Mouse (Mus musculus): ENCODE measurements around the gene Nol10. TPM values are rescaled to one million over a fixed set of nuclear protein-coding genes. Genes with fewer than 3 reads are reported as not detected.

Nol10 gene
- polyA plus RNA-seq, 1 experiment from 2014 or later: 7.5 TPM

DNA sequence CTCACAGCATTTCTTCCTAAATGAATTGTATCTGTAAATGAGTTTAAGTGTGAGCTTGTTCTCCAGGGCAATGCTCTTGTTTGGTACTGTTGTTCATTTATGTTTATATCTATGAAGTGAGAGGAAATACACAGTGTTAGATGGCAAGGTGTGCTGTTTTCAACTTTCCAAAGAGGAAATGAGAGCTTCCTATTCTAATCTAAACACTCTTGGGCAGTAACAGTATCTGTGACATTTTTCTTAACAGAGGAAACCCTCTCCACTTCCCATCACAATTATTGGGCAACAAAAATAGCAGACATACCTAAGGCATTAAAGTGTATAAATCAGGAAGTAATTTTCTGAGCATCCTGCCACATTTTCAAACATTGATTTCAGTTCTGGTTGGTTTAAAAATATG, 41.8 kb downstream of the Nol10 start:
- Histone ChIP-seq H3K4me3 (ENCODE audit: low read depth, low read length) (no peak overlapping the region), H3K9me3 (replicated peaks; ENCODE audit: control insufficient read depth, low read length) (no peaks in the 10 kb centered on the region), H3K4me1 (ENCODE audit: control insufficient read depth, low read depth, low read length) (no peaks in the 10 kb centered on the region), H3K36me3 (ENCODE audit: control insufficient read depth, insufficient read depth) (no peaks in the 10 kb centered on the region; the same call in 1 of the 2 replicates), H3K4me2 (ENCODE audit: low read depth, low read length) (no peak overlapping the region), H3K27me3 (ENCODE audit: control insufficient read depth, insufficient read depth, low read depth, low read length) (no peaks in the 10 kb centered on the region), H3K9ac (ENCODE audit: low read depth, low read length) (no peak overlapping the region), H3K27ac (ENCODE audit: low read length) (no peak overlapping the region)
- ATAC-seq (ENCODE audit: low read depth): no peak

DNA sequence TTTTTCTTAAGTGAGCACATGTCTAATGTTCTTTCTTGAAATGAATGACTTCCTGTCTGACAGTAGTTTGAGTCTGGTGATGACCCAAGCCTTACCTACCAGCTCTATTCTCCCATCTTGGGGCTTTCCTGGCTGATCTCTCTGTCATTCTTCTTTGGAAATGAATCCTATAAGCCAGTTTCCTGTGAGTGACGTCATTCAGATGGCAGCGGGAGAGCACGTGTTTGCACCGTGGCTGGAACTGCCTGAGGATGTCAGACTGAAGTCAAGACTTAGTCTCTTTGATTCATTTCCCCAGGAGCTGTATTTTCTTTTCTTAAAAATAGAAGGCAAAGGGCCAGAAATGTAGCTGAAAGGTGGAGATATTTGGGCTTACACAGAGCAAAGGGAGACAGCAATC, 42.3 kb downstream of the Nol10 start:
- no peaks in the 10 kb centered on the region; the same call in 1 of the 2 replicates for H3K36me3 ChIP-seq (ENCODE audit: control insufficient read depth, insufficient read depth)
- no peak for ATAC-seq (ENCODE audit: low read depth)
- H3K27me3 ChIP-seq (ENCODE audit: control insufficient read depth, insufficient read depth, low read depth, low read length): no peaks in the 10 kb centered on the region
- H3K9me3 ChIP-seq (replicated peaks; ENCODE audit: control insufficient read depth, low read length): no peaks in the 10 kb centered on the region
- 54% methylated on average over 4 of the region's 4 CpGs for WGBS (ENCODE audit: insufficient replicate concordance)
- H3K4me2 ChIP-seq (ENCODE audit: low read depth, low read length): no peak overlapping the region
- no peak overlapping the region for H3K9ac ChIP-seq (ENCODE audit: low read depth, low read length)
- no peak overlapping the region for H3K27ac ChIP-seq (ENCODE audit: low read length)
- H3K4me3 ChIP-seq (ENCODE audit: low read depth, low read length): no peak overlapping the region
- no peaks in the 10 kb centered on the region for H3K4me1 ChIP-seq (ENCODE audit: control insufficient read depth, low read depth, low read length)

DNA sequence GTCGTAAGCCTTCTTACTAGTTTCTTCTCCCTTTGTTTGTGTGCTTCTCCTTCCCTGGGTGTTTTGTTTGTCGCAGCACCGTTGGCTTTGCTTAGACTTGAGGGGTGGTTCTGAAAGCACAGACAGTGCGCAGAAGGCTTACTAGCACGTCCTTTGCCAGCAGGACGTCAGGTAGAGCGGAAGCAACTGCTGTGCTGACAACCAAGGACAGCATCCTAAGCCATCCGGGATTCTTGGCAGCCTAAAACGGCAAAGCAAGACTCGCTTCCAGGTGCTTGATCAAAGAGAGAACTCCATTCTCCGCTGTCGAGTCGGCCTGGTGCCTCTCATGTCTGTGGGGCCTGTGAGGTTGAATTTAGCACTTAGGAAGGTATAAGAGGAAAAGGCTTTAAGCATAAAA, 44.9 kb downstream of the Nol10 start:
- no peak for ATAC-seq (ENCODE audit: low read depth)
- no peak overlapping the region for H3K4me3 ChIP-seq (ENCODE audit: low read depth, low read length)
- no peak overlapping the region for H3K9ac ChIP-seq (ENCODE audit: low read depth, low read length)
- H3K36me3 ChIP-seq (ENCODE audit: control insufficient read depth, insufficient read depth): no peaks in the 10 kb centered on the region; the same call in 1 of the 2 replicates
- H3K9me3 ChIP-seq (replicated peaks; ENCODE audit: control insufficient read depth, low read length): no peaks in the 10 kb centered on the region
- H3K4me1 ChIP-seq (ENCODE audit: control insufficient read depth, low read depth, low read length): no peaks in the 10 kb centered on the region
- WGBS (ENCODE audit: insufficient replicate concordance): 79% methylated on average over 13 of the region's 13 CpGs
- no peak overlapping the region for H3K4me2 ChIP-seq (ENCODE audit: low read depth, low read length)
- H3K27me3 ChIP-seq (ENCODE audit: control insufficient read depth, insufficient read depth, low read depth, low read length): no peaks in the 10 kb centered on the region
- H3K27ac ChIP-seq (ENCODE audit: low read length): no peak overlapping the region

DNA sequence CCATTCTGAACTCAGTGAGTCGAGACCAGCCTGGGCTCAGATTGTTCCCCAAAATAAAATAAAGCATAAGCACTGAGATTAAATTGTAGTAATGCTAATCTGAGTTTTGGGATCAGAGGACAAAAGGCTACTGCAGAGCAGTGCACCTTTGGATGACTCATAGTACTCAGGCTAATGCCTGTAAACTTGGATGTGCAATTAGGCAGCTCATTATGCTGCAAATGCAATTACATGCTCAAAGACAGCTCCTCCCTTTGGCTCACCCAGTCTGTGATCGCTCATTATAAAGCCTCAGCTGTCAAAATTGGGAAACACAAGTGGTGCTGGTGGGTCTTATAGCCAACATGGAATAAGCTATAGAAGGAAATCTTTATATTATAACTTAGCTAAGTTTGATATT, 48.9 kb downstream of the Nol10 start:
- no peak overlapping the region for H3K4me2 ChIP-seq (ENCODE audit: low read depth, low read length)
- no peak overlapping the region for H3K9ac ChIP-seq (ENCODE audit: low read depth, low read length)
- H3K9me3 ChIP-seq (replicated peaks; ENCODE audit: control insufficient read depth, low read length): no peaks in the 10 kb centered on the region
- no peaks in the 10 kb centered on the region for H3K4me1 ChIP-seq (ENCODE audit: control insufficient read depth, low read depth, low read length)
- no peak overlapping the region for H3K27ac ChIP-seq (ENCODE audit: low read length)
- no peaks in the 10 kb centered on the region for H3K27me3 ChIP-seq (ENCODE audit: control insufficient read depth, insufficient read depth, low read depth, low read length)
- no peak overlapping the region for H3K4me3 ChIP-seq (ENCODE audit: low read depth, low read length)
- 58% methylated on average over 2 of the region's 2 CpGs for WGBS (ENCODE audit: insufficient replicate concordance)
- no peak for ATAC-seq (ENCODE audit: low read depth)
- H3K36me3 ChIP-seq (ENCODE audit: control insufficient read depth, insufficient read depth): peaks cover 5% of the 10 kb centered on the region; the same call in 1 of the 2 replicates

DNA sequence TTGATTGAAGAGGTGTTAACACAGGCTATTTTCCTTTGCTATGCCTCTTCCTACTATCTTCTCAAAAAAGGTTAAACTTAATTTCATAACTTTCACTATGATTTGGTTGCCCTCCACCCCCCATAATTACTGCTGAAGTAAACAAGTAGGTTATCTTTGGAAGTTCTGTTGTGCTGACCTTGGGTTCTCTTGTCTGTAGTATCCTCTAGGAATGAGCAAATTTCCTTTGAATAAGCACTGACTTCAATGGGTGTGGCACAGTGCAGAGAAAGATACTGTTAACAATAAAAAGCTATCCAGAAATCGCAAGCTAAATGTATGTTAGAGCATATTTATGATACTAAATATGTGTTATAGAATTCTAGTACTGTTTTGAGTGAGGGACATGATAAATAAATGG, 53.2 kb downstream of the Nol10 start:
- Histone ChIP-seq H3K4me1 (ENCODE audit: control insufficient read depth, low read depth, low read length) (no peaks in the 10 kb centered on the region), H3K27me3 (ENCODE audit: control insufficient read depth, insufficient read depth, low read depth, low read length) (no peaks in the 10 kb centered on the region), H3K9ac (ENCODE audit: low read depth, low read length) (no peak overlapping the region), H3K27ac (ENCODE audit: low read length) (no peak overlapping the region), H3K4me3 (ENCODE audit: low read depth, low read length) (no peak overlapping the region), H3K36me3 (ENCODE audit: control insufficient read depth, insufficient read depth) (peaks cover 7% of the 10 kb centered on the region; the same call in 1 of the 2 replicates), H3K4me2 (ENCODE audit: low read depth, low read length) (no peak overlapping the region), H3K9me3 (replicated peaks; ENCODE audit: control insufficient read depth, low read length) (no peaks in the 10 kb centered on the region)
- 77% methylated on average over 1 of the region's 1 CpGs for WGBS (ENCODE audit: insufficient replicate concordance)
- ATAC-seq (ENCODE audit: low read depth): no peak

DNA sequence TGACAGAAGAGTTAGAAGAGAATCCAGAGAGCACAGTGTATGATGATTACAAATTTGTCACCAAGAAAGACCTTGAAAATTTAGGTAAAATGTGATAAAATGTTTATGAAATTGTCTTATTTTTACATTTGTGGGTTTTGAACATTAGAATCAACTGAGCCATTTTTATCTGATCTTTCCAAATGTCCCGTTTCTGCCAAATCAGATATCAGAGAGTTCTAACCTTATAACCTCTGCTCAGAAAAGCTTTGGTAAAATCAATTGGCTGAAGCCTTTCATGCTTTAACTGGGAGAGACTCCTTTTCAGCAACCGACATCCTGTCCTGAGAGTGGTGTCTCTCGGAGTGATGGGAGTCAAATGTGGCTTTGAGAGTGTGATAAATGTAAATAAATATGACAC, 53.9 kb downstream of the Nol10 start:
- 69% methylated on average over 3 of the region's 3 CpGs for WGBS (ENCODE audit: insufficient replicate concordance)
- no peak overlapping the region for H3K4me2 ChIP-seq (ENCODE audit: low read depth, low read length)
- H3K9ac ChIP-seq (ENCODE audit: low read depth, low read length): no peak overlapping the region
- no peak for ATAC-seq (ENCODE audit: low read depth)
- no peak overlapping the region for H3K4me3 ChIP-seq (ENCODE audit: low read depth, low read length)
- no peaks in the 10 kb centered on the region for H3K27me3 ChIP-seq (ENCODE audit: control insufficient read depth, insufficient read depth, low read depth, low read length)
- H3K9me3 ChIP-seq (replicated peaks; ENCODE audit: control insufficient read depth, low read length): no peaks in the 10 kb centered on the region
- H3K36me3 ChIP-seq (ENCODE audit: control insufficient read depth, insufficient read depth): peaks cover 7% of the 10 kb centered on the region; the same call in 1 of the 2 replicates
- H3K4me1 ChIP-seq (ENCODE audit: control insufficient read depth, low read depth, low read length): no peaks in the 10 kb centered on the region
- H3K27ac ChIP-seq (ENCODE audit: low read length): no peak overlapping the region

DNA sequence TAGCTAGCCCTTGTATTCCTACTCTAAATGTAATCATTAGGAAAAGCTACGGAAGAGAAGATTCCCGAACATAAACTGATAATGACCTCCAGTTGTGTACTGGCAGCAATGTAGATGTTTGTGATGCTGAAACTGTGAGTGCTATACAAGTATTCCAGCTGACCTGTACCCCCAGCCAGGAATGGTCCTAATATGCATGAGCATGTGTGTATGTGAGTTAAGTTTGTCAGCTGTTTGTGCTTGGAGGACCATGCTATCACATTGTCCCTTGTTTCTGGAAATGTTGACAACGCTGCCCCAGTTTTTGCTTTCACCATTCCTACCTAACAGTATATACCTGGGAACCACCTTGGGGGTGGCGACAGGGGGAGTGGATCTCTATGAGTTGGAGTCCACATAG, 55.7 kb downstream of the Nol10 start:
- no peak for ATAC-seq (ENCODE audit: low read depth)
- Histone ChIP-seq H3K9ac (ENCODE audit: low read depth, low read length) (no peak overlapping the region), H3K4me2 (ENCODE audit: low read depth, low read length) (no peak overlapping the region), H3K27me3 (ENCODE audit: control insufficient read depth, insufficient read depth, low read depth, low read length) (no peaks in the 10 kb centered on the region), H3K4me3 (ENCODE audit: low read depth, low read length) (no peak overlapping the region), H3K4me1 (ENCODE audit: control insufficient read depth, low read depth, low read length) (no peaks in the 10 kb centered on the region), H3K36me3 (ENCODE audit: control insufficient read depth, insufficient read depth) (peaks cover 7% of the 10 kb centered on the region; the same call in 1 of the 2 replicates), H3K9me3 (replicated peaks; ENCODE audit: control insufficient read depth, low read length) (no peaks in the 10 kb centered on the region), H3K27ac (ENCODE audit: low read length) (no peak overlapping the region)
- WGBS (ENCODE audit: insufficient replicate concordance): 82% methylated on average over 4 of the region's 4 CpGs

DNA sequence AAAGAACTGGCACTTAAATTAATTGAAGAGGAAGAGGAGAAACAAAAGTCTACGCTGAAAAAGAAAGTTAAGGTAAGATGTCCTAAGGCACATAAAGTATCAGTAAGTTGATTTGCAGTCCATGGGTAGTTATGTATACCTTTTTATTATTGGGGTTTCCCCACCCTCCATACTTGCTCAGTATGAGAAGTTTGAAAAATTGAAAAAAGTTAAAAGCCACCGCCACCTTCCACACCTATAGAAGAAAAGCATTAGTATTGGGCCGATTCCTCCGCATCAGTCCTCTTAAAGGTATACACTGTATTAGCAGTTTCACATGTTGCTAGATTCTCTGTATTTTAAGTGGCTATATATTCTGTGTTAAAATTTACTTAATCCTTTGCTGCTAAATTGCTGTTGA, 58.6 kb downstream of the Nol10 start:
- Histone ChIP-seq H3K4me3 (ENCODE audit: low read depth, low read length) (no peak overlapping the region), H3K4me2 (ENCODE audit: low read depth, low read length) (no peak overlapping the region), H3K9me3 (replicated peaks; ENCODE audit: control insufficient read depth, low read length) (no peaks in the 10 kb centered on the region), H3K27ac (ENCODE audit: low read length) (no peak overlapping the region), H3K9ac (ENCODE audit: low read depth, low read length) (no peak overlapping the region), H3K27me3 (ENCODE audit: control insufficient read depth, insufficient read depth, low read depth, low read length) (no peaks in the 10 kb centered on the region), H3K4me1 (ENCODE audit: control insufficient read depth, low read depth, low read length) (no peaks in the 10 kb centered on the region), H3K36me3 (ENCODE audit: control insufficient read depth, insufficient read depth) (0 out of 2 replicates have a peak, but pooled peaks cover 2% of the 10 kb centered on the region)
- ATAC-seq (ENCODE audit: low read depth): no peak
- WGBS (ENCODE audit: insufficient replicate concordance): 89% methylated on average over 4 of the region's 4 CpGs

DNA sequence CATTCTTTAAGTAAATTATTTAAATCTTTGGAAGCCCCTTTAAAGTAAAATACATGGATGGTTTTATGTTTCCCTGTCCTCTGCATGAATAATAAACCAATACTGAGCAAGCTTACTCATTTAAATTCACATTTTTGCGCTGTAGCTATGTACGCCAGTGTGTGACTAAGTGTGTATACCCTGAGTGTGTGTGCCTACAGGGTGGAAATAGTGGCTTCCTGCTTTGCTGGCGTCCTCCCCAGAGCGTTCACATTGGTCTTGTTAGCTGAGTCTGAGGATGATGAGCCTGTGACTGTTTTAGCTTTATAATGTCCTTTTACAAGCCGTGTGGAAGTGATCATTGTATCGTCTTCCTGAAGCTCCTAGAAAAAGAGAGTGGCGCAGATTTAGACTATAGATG, 60.1 kb downstream of the Nol10 start:
- no peak for ATAC-seq (ENCODE audit: low read depth)
- no peaks in the 10 kb centered on the region for H3K9me3 ChIP-seq (replicated peaks; ENCODE audit: control insufficient read depth, low read length)
- H3K9ac ChIP-seq (ENCODE audit: low read depth, low read length): no peak overlapping the region
- no peaks in the 10 kb centered on the region for H3K4me1 ChIP-seq (ENCODE audit: control insufficient read depth, low read depth, low read length)
- H3K27me3 ChIP-seq (ENCODE audit: control insufficient read depth, insufficient read depth, low read depth, low read length): no peaks in the 10 kb centered on the region
- 0 out of 2 replicates have a peak, but pooled peaks cover 2% of the 10 kb centered on the region for H3K36me3 ChIP-seq (ENCODE audit: control insufficient read depth, insufficient read depth)
- 75% methylated on average over 7 of the region's 7 CpGs for WGBS (ENCODE audit: insufficient replicate concordance)
- no peak overlapping the region for H3K4me3 ChIP-seq (ENCODE audit: low read depth, low read length)
- H3K4me2 ChIP-seq (ENCODE audit: low read depth, low read length): no peak overlapping the region
- H3K27ac ChIP-seq (ENCODE audit: low read length): no peak overlapping the region

Measured in liver, embryonic 16.5 days (tissue).